Comparison of ENCODE assay signal across 8 mouse cellular contexts in the genomic region with DNA sequence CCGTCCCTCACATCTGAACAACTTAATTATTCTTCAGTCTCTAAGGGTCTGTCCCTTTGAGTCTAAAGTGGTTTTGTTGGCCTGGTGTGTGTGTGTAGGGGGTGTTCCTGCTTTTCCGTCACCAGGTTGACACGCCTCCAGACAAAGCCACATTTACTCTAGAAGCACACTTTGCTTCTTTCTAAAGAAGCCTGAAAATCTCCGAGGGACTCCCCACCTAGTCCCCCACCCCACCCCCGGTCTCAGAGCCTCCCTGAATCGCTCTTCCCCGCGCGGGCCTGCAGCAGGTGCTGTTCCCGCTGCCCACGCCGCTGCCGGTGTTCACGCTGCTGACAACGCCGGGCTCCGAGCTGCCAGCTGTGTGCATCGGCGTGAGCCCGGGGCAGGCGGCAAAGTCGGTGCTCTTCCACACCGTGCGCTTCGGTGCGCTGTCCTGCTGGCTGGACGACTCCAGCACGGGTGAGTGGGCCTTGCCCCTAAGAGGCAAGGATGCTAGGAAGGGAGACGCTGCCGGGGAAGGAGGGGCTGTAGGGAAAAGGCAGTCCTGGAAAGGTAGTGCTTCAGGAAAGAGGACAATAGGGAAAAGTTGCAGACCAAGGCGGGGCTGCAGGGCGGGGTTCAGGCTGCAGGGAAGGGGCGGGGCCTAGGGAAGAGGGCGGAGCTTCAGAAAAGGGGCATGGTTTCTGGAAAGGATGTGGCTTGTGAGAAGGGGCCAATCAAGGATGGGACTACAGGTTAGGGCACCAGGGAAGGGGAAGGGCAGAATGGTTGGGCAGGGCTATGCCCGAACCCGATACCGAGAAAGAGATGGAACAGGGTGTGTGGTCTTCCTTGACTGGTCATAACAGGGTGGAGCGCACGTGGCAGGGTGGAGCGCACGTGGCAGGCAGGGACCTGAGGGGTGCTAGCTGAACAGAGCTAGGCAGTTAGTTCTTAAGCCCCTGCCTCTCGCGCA. TPM values are rescaled to one million over a fixed set of nuclear protein-coding genes. Genes with fewer than 3 reads are reported as not detected.
DNase-seq lines count a peak whose midpoint lies in the region; ATAC-seq and TF ChIP-seq lines count a peak whose summit lies in the region.

No protein-coding gene starts in this region.

- intact Hi-C loops in heart, adult 2 months (cut with DNase I) = no loop called here

- peak overlapping the region; percentile 21 for H3K9ac ChIP-seq in heart, adult 2 months (ENCODE audit: low read depth, low read length)
- peak overlapping the region; percentile 46; the same call in 1 of the 2 replicates for H3K9ac ChIP-seq in liver, embryonic 16.5 days (ENCODE audit: low read depth, low read length)
- H3K9ac ChIP-seq in neural tube, embryonic 11.5 days (ENCODE audit: low read length) = peak overlapping the region; percentile 82

- H3K79me2 ChIP-seq in heart, adult 2 months (replicated peaks; ENCODE audit: control insufficient read depth, insufficient read depth, low read length) = no peaks in the 10 kb centered on the region

- peak; percentile 95 for ATAC-seq in liver, embryonic 16.5 days (ENCODE audit: low read depth)
- ATAC-seq in neural tube, embryonic 11.5 days (ENCODE audit: insufficient read depth, low FRiP score, low TSS enrichment) = peak; percentile 75

- TF ChIP-seq EP300 in heart, adult 2 months (IDR thresholded peaks at IDR 0.05; ENCODE audit: insufficient read depth, low read depth, low read length) = no peak

- H3K4me2 ChIP-seq in liver, embryonic 16.5 days (ENCODE audit: low read depth, low read length) = peak overlapping the region; percentile 73
- H3K4me2 ChIP-seq in neural tube, embryonic 11.5 days (ENCODE audit: low read depth) = peak overlapping the region; percentile 84

- H3K27me3 ChIP-seq in heart, adult 2 months (ENCODE audit: control insufficient read depth, insufficient read depth, low read length) = peaks cover 2% of the 10 kb centered on the region; the same call in 1 of the 2 replicates
- H3K27me3 ChIP-seq in liver, embryonic 16.5 days (ENCODE audit: control insufficient read depth, insufficient read depth, low read depth, low read length) = no peaks in the 10 kb centered on the region
- no peaks in the 10 kb centered on the region for H3K27me3 ChIP-seq in neural tube, embryonic 11.5 days (ENCODE audit: control insufficient read depth, insufficient read depth, low read length)
- no peaks in the 10 kb centered on the region for H3K27me3 ChIP-seq in testis, adult 2 months (ENCODE audit: control insufficient read depth, insufficient read depth, low read length)

- no peak for TF ChIP-seq POLR2A in heart, adult 2 months (IDR thresholded peaks at IDR 0.05; ENCODE audit: insufficient read depth, low read depth, low read length)
- TF ChIP-seq POLR2A in testis, adult 2 months (IDR thresholded peaks at IDR 0.05; ENCODE audit: control insufficient read depth, low read depth, low read length) = no peak

- H3K9me3 ChIP-seq in liver, embryonic 16.5 days (replicated peaks; ENCODE audit: control insufficient read depth, low read length) = no peaks in the 10 kb centered on the region
- H3K9me3 ChIP-seq in neural tube, embryonic 11.5 days (ENCODE audit: control insufficient read depth, low read length) = no peaks in the 10 kb centered on the region

- peak; percentile 54 to 68 for DNase-seq in cerebellum, postnatal 10 days
- DNase-seq in cerebellum, postnatal 36 days = no peak
- DNase-seq in embryo, embryonic 11 days = peak; percentile 87
- DNase-seq in heart, adult 2 months = peak; percentile 64 to 65
- peak; percentile 24 for DNase-seq in kidney, adult 11 months
- DNase-seq in neural tube, embryonic 11.5 days (ENCODE audit: low spot score) = peak; percentile 84

- TF ChIP-seq CTCF in heart, adult 2 months (IDR thresholded peaks at IDR 0.05) = no peak
- no peak for TF ChIP-seq CTCF in testis, adult 2 months (IDR thresholded peaks at IDR 0.05; ENCODE audit: control insufficient read depth, insufficient read depth, insufficient replicate concordance, low read depth, low read length)

- no peaks in the 10 kb centered on the region for H3K4me1 ChIP-seq in heart, adult 2 months (ENCODE audit: control insufficient read depth, insufficient read depth, low read length)
- H3K4me1 ChIP-seq in liver, embryonic 16.5 days (ENCODE audit: control insufficient read depth, low read depth, low read length) = peaks cover 15% of the 10 kb centered on the region
- no peaks in the 10 kb centered on the region for H3K4me1 ChIP-seq in neural tube, embryonic 11.5 days (ENCODE audit: control insufficient read depth, insufficient read depth, low read length)
- peaks cover 23% of the 10 kb centered on the region for H3K4me1 ChIP-seq in testis, adult 2 months (ENCODE audit: control insufficient read depth, insufficient read depth, low read length)

- H3K27ac ChIP-seq in heart, adult 2 months = no peak overlapping the region
- peak overlapping the region; percentile 35; the same call in 1 of the 2 replicates for H3K27ac ChIP-seq in liver, embryonic 16.5 days (ENCODE audit: low read length)
- H3K27ac ChIP-seq in neural tube, embryonic 11.5 days (ENCODE audit: low read depth, low read length) = 0 out of 2 replicates have a peak overlapping the region, but pooled peaks have one; percentile 31
- H3K27ac ChIP-seq in testis, adult 2 months (ENCODE audit: control insufficient read depth, insufficient read depth, low read depth, low read length) = no peak overlapping the region

- WGBS in heart, adult 2 months = 9% methylated on average over 43 of the region's 43 CpGs
- WGBS in liver, embryonic 16.5 days (ENCODE audit: insufficient replicate concordance) = 3% methylated on average over 43 of the region's 43 CpGs
- WGBS in neural tube, embryonic 11.5 days = 5% methylated on average over 43 of the region's 43 CpGs

- H3K36me3 ChIP-seq in heart, adult 2 months (ENCODE audit: control insufficient read depth, insufficient read depth, low read length) = no peaks in the 10 kb centered on the region
- H3K36me3 ChIP-seq in liver, embryonic 16.5 days (ENCODE audit: control insufficient read depth, insufficient read depth) = no peaks in the 10 kb centered on the region
- no peaks in the 10 kb centered on the region for H3K36me3 ChIP-seq in neural tube, embryonic 11.5 days (ENCODE audit: control insufficient read depth, insufficient read depth, low read length)
- no peaks in the 10 kb centered on the region for H3K36me3 ChIP-seq in testis, adult 2 months (ENCODE audit: control insufficient read depth, insufficient read depth, low read length)

- H3K4me3 ChIP-seq in heart, adult 2 months = peak overlapping the region; percentile 35; the same call in 1 of the 2 replicates
- H3K4me3 ChIP-seq in liver, embryonic 16.5 days (ENCODE audit: low read depth, low read length) = peak overlapping the region; percentile 50
- peak overlapping the region; percentile 47 for H3K4me3 ChIP-seq in neural tube, embryonic 11.5 days (ENCODE audit: low read depth, low read length)
- H3K4me3 ChIP-seq in testis, adult 2 months (ENCODE audit: control insufficient read depth, low read depth, low read length) = peak overlapping the region; percentile 71

RNA-seq across cellular contexts. Expression of gene Map4k1, which starts 19.1 kb away (rescaled TPM):
- total RNA-seq in heart, adult 2 months (2021) = 1 to 10 TPM in 1 of 2 experiments, under 1 TPM in 1; 0.91 to 1.1 TPM
- 2.7 and 3.4 TPM in 2 replicates for polyA plus RNA-seq in heart, adult 2 months (2012; rRNA removed)
- 28.3 and 30.2 TPM in 2 replicates for polyA plus RNA-seq in liver, embryonic 16.5 days (2015; fragmentation: Nextera tagmentation; extraction: Ambion mirVana)
- 4.6 and 6.2 TPM in 2 replicates for polyA plus RNA-seq in neural tube, embryonic 11.5 days (2014; fragmentation: Nextera tagmentation; extraction: Ambion mirVana)
- 58.8 and 83.2 TPM in 2 replicates for polyA plus RNA-seq in testis, adult 2 months (2012; rRNA removed)

RNA-seq across cellular contexts. Expression of gene Eif3k, which starts 19.3 kb away (rescaled TPM):
- 100 to 1,000 TPM; 156 to 177 TPM for total RNA-seq in heart, adult 2 months (2021)
- polyA plus RNA-seq in heart, adult 2 months (2012; rRNA removed) = 221 and 283 TPM in 2 replicates
- 195 and 205 TPM in 2 replicates for polyA plus RNA-seq in liver, embryonic 16.5 days (2015; fragmentation: Nextera tagmentation; extraction: Ambion mirVana)
- 383 and 388 TPM in 2 replicates for polyA plus RNA-seq in neural tube, embryonic 11.5 days (2014; fragmentation: Nextera tagmentation; extraction: Ambion mirVana)
- polyA plus RNA-seq in testis, adult 2 months (2012; rRNA removed) = 379 and 426 TPM in 2 replicates

RNA-seq across cellular contexts. Expression of gene Actn4, which starts 38.8 kb away (rescaled TPM):
- total RNA-seq in heart, adult 2 months (2021) = 10 to 100 TPM; 66.1 to 85.7 TPM
- polyA plus RNA-seq in heart, adult 2 months (2012; rRNA removed) = 123 and 132 TPM in 2 replicates
- polyA plus RNA-seq in liver, embryonic 16.5 days (2015; fragmentation: Nextera tagmentation; extraction: Ambion mirVana) = 130 and 137 TPM in 2 replicates
- 193 and 201 TPM in 2 replicates for polyA plus RNA-seq in neural tube, embryonic 11.5 days (2014; fragmentation: Nextera tagmentation; extraction: Ambion mirVana)
- polyA plus RNA-seq in testis, adult 2 months (2012; rRNA removed) = 73.9 and 77.5 TPM in 2 replicates

Comparison
In these comparisons a context has a peak if more than half of its experiments do, and no peak if none do; other contexts are left out.
1. DNase-seq: peak in cerebellum, postnatal 10 days (2 of 2), embryo, embryonic 11 days (single experiment), heart, adult 2 months (2 of 2), kidney, adult 11 months (single experiment) and neural tube, embryonic 11.5 days (single experiment); none in cerebellum, postnatal 36 days (0 of 2).
2. H3K27ac ChIP-seq: peak in liver, embryonic 16.5 days (single experiment) and neural tube, embryonic 11.5 days (single experiment); none in heart, adult 2 months (single experiment) and testis, adult 2 months (single experiment).
3. H3K9ac ChIP-seq: peak in every context shown above with its lines; median percentile 82 in neural tube, embryonic 11.5 days; 46 in liver, embryonic 16.5 days; 21 in heart, adult 2 months.
4. Peak in every context shown above with its lines, with median percentiles within 50 percentile points of each other: H3K4me3 ChIP-seq.